Mouse (Mus musculus): ENCODE measurements around the gene Nhsl1. TPM values are rescaled to one million over a fixed set of nuclear protein-coding genes. Genes with fewer than 3 reads are reported as not detected.

Gene Nhsl1
- polyA plus RNA-seq, 1 experiment from 2014 or later, result 0.78 TPM

DNA sequence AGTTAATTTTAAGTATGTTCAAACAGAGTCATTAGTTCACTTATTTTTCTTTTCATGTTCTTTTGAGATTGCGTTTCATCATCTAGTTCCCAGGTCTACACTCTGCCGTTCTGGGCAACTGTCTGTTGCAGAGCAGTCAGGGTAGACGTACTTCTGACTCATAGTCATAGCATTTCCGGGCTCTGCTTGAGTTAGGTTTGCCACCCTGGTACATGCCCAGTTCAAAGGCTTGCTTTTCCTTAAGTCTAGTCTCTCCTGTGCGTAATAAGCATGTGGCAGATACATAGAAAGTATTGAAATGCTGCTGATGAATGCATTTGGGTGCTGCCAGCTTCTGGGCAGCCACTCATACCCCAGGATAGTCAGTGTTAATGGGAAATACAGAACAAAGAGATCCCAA lies 152.9 kb downstream of the Nhsl1 start:
- Histone ChIP-seq H3K36me3 (ENCODE audit: control insufficient read depth, insufficient read depth) (no peaks in the 10 kb centered on the region), H3K4me3 (ENCODE audit: low read depth, low read length) (no peak overlapping the region), H3K27ac (ENCODE audit: low read length) (no peak overlapping the region), H3K27me3 (ENCODE audit: control insufficient read depth, insufficient read depth, low read depth, low read length) (no peaks in the 10 kb centered on the region), H3K4me2 (ENCODE audit: low read depth, low read length) (no peak overlapping the region), H3K9ac (ENCODE audit: low read depth, low read length) (no peak overlapping the region), H3K4me1 (ENCODE audit: control insufficient read depth, low read depth, low read length) (no peaks in the 10 kb centered on the region), H3K9me3 (replicated peaks; ENCODE audit: control insufficient read depth, low read length) (no peaks in the 10 kb centered on the region)
- ATAC-seq (ENCODE audit: low read depth), result no peak
- 67% methylated on average over 5 of the region's 5 CpGs for WGBS (ENCODE audit: insufficient replicate concordance)

DNA sequence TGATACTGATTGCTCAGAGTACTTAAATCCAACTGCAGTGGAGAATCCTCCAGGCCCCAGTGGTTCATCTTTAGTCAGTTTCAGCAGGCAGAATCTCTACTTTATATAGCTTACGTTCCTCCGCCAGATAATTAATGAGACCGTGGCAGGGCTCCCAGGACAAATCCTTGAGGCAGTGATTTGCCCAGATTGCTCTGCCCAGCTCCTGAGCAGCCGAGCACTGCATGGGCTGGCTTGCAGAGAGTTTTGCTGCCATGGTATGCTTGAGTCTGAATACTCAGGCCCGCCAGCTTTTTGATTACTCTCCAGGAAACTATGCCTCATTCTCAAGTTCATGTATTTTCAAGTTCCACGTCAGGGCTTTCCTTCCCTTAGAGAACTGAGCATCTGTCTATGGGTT lies 156.3 kb downstream of the Nhsl1 start:
- no peak overlapping the region for H3K27ac ChIP-seq (ENCODE audit: low read length)

DNA sequence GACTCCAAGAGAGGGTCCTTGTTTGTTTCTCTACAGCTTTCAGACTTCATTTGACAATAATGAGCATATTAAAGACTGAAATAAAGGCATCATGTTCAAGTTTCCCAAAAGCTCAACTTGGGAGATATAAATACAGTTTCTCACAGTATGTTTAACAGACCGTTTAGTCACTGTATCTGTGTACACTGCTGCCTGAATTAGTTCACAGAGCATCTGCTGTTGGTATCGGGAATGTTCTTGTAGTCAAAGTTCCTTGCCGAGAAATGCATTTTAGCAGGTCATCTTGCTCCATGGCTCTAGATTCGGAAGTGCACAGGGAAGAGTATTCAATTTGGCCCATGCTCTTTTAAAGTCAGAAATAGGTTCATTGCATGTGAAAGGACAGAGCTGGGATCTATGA lies 159.5 kb downstream of the Nhsl1 start:
- Histone ChIP-seq H3K4me1 (ENCODE audit: control insufficient read depth, low read depth, low read length) (no peaks in the 10 kb centered on the region), H3K4me2 (ENCODE audit: low read depth, low read length) (no peak overlapping the region), H3K27me3 (ENCODE audit: control insufficient read depth, insufficient read depth, low read depth, low read length) (no peaks in the 10 kb centered on the region), H3K27ac (ENCODE audit: low read length) (no peak overlapping the region), H3K9me3 (replicated peaks; ENCODE audit: control insufficient read depth, low read length) (no peaks in the 10 kb centered on the region), H3K36me3 (ENCODE audit: control insufficient read depth, insufficient read depth) (no peaks in the 10 kb centered on the region), H3K9ac (ENCODE audit: low read depth, low read length) (no peak overlapping the region), H3K4me3 (ENCODE audit: low read depth, low read length) (no peak overlapping the region)
- 65% methylated on average over 4 of the region's 4 CpGs for WGBS (ENCODE audit: insufficient replicate concordance)
- ATAC-seq (ENCODE audit: low read depth), result no peak

More for the DNA sequence above, 156.3 kb downstream of the Nhsl1 start:
- H3K4me2 ChIP-seq (ENCODE audit: low read depth, low read length), result no peak overlapping the region
- no peaks in the 10 kb centered on the region for H3K27me3 ChIP-seq (ENCODE audit: control insufficient read depth, insufficient read depth, low read depth, low read length)
- WGBS (ENCODE audit: insufficient replicate concordance), result 70% methylated on average over 6 of the region's 6 CpGs
- H3K4me1 ChIP-seq (ENCODE audit: control insufficient read depth, low read depth, low read length), result no peaks in the 10 kb centered on the region
- H3K9me3 ChIP-seq (replicated peaks; ENCODE audit: control insufficient read depth, low read length), result no peaks in the 10 kb centered on the region
- no peak overlapping the region for H3K9ac ChIP-seq (ENCODE audit: low read depth, low read length)
- H3K36me3 ChIP-seq (ENCODE audit: control insufficient read depth, insufficient read depth), result no peaks in the 10 kb centered on the region
- H3K4me3 ChIP-seq (ENCODE audit: low read depth, low read length), result no peak overlapping the region
- no peak for ATAC-seq (ENCODE audit: low read depth)

DNA sequence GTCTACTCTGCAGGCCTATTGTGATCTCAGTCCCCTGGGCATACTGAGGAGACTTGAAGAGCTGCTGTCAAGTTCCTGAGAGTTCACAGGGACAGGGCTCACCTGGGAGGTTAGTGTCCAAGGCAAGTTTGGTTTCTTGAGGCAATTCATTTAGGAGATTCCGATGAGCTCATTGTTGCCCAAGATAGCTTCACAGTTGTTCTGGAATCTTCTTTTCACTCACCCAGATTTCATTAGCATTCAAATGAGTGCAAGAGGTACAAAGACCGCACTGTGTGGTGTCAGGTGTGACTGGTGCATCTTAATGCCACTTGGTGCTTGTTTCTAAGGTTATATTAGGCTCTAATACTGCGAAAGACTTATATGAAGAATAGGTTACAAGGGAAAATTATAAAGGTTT lies 160.5 kb downstream of the Nhsl1 start:
- Histone ChIP-seq H3K9me3 (replicated peaks; ENCODE audit: control insufficient read depth, low read length) (no peaks in the 10 kb centered on the region), H3K27ac (ENCODE audit: low read length) (no peak overlapping the region), H3K36me3 (ENCODE audit: control insufficient read depth, insufficient read depth) (no peaks in the 10 kb centered on the region), H3K9ac (ENCODE audit: low read depth, low read length) (no peak overlapping the region), H3K4me3 (ENCODE audit: low read depth, low read length) (no peak overlapping the region), H3K4me2 (ENCODE audit: low read depth, low read length) (no peak overlapping the region), H3K27me3 (ENCODE audit: control insufficient read depth, insufficient read depth, low read depth, low read length) (no peaks in the 10 kb centered on the region), H3K4me1 (ENCODE audit: control insufficient read depth, low read depth, low read length) (no peaks in the 10 kb centered on the region)
- ATAC-seq (ENCODE audit: low read depth), result no peak
- 70% methylated on average over 3 of the region's 3 CpGs for WGBS (ENCODE audit: insufficient replicate concordance)

DNA sequence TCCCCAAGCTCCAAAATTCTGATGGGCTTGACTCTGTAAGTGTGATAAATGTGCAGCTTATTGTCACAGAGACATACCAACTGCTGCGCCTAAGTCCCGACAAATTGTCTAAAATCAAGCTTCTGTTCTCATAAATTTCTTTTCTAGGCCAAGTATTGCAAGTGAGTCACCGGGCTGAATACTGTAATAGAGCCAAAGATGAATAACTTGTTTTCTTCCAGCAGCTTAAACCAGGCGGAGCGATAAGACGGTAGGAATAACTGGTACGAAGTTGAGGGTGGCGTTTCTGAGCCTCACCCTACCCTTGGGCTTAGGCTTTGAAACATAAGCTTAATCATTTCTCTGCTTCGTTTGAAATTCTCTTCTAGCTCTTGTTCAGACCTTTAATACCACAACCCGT lies 162.1 kb downstream of the Nhsl1 start:
- no peaks in the 10 kb centered on the region for H3K27me3 ChIP-seq (ENCODE audit: control insufficient read depth, insufficient read depth, low read depth, low read length)
- H3K4me2 ChIP-seq (ENCODE audit: low read depth, low read length), result no peak overlapping the region
- no peak overlapping the region for H3K9ac ChIP-seq (ENCODE audit: low read depth, low read length)
- no peak overlapping the region for H3K27ac ChIP-seq (ENCODE audit: low read length)
- no peaks in the 10 kb centered on the region for H3K36me3 ChIP-seq (ENCODE audit: control insufficient read depth, insufficient read depth)
- no peak for ATAC-seq (ENCODE audit: low read depth)
- 76% methylated on average over 10 of the region's 10 CpGs for WGBS (ENCODE audit: insufficient replicate concordance)
- no peaks in the 10 kb centered on the region for H3K9me3 ChIP-seq (replicated peaks; ENCODE audit: control insufficient read depth, low read length)
- no peaks in the 10 kb centered on the region for H3K4me1 ChIP-seq (ENCODE audit: control insufficient read depth, low read depth, low read length)
- no peak overlapping the region for H3K4me3 ChIP-seq (ENCODE audit: low read depth, low read length)

DNA sequence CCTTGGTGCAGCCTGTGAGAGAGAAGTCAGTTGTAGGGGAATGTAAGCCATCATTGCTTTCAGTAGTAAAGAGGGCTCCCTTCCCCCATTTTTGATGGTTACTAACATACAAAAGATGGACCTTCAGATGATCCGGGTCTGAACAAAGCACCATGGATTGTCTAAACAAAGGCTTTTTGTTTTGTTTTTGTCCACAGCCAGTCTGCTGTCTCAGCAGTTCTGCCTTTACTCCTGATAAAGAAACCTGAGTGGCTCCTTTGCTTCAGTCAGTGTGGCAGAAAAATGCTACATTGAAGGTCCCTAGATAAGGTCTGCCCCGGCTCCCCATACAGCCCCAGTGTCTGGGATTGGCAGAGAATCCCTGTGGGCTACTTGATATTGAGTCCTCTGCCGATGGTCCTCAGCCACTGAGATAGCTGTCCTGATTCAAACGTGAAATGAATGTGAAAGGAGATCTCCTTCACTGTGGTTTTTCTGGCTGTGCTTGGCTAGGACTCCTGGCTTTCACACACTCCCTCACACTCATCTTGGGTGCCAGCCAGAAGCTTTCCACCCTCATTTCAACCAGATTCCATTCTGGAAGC lies 163.9 kb downstream of the Nhsl1 start:
- Histone ChIP-seq H3K36me3 (ENCODE audit: control insufficient read depth, insufficient read depth) (no peaks in the 10 kb centered on the region), H3K9me3 (replicated peaks; ENCODE audit: control insufficient read depth, low read length) (no peaks in the 10 kb centered on the region), H3K27ac (ENCODE audit: low read length) (no peak overlapping the region), H3K4me2 (ENCODE audit: low read depth, low read length) (no peak overlapping the region), H3K9ac (ENCODE audit: low read depth, low read length) (no peak overlapping the region), H3K27me3 (ENCODE audit: control insufficient read depth, insufficient read depth, low read depth, low read length) (no peaks in the 10 kb centered on the region), H3K4me3 (ENCODE audit: low read depth, low read length) (no peak overlapping the region), H3K4me1 (ENCODE audit: control insufficient read depth, low read depth, low read length) (no peaks in the 10 kb centered on the region)
- WGBS (ENCODE audit: insufficient replicate concordance), result 40% methylated on average over 4 of the region's 4 CpGs
- ATAC-seq (ENCODE audit: low read depth), result no peak

DNA sequence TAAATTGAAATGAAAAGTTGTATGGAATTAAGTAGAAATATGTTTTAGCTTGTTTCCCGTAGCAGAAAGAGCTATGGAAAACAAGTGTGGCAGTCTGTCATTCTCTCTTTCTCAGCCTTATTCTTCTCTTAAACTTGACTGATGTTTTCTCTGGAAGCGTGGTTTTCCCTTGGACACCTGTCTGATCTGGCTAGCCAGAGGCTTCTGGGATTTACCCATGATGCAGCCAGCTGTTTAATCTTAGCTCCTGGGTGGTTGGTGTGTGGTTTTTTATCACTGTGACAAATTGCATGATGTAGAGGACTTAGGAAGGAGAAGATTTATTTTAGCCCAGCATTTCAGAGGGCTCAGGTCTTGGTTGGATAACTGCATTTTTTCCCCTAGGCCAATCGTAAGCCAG lies 164.9 kb downstream of the Nhsl1 start:
- H3K4me3 ChIP-seq (ENCODE audit: low read depth, low read length), result no peak overlapping the region
- no peaks in the 10 kb centered on the region for H3K9me3 ChIP-seq (replicated peaks; ENCODE audit: control insufficient read depth, low read length)
- H3K27me3 ChIP-seq (ENCODE audit: control insufficient read depth, insufficient read depth, low read depth, low read length), result no peaks in the 10 kb centered on the region
- no peaks in the 10 kb centered on the region for H3K4me1 ChIP-seq (ENCODE audit: control insufficient read depth, low read depth, low read length)
- 57% methylated on average over 3 of the region's 3 CpGs for WGBS (ENCODE audit: insufficient replicate concordance)
- no peaks in the 10 kb centered on the region for H3K36me3 ChIP-seq (ENCODE audit: control insufficient read depth, insufficient read depth)
- no peak for ATAC-seq (ENCODE audit: low read depth)
- no peak overlapping the region for H3K27ac ChIP-seq (ENCODE audit: low read length)
- no peak overlapping the region for H3K9ac ChIP-seq (ENCODE audit: low read depth, low read length)
- no peak overlapping the region for H3K4me2 ChIP-seq (ENCODE audit: low read depth, low read length)

DNA sequence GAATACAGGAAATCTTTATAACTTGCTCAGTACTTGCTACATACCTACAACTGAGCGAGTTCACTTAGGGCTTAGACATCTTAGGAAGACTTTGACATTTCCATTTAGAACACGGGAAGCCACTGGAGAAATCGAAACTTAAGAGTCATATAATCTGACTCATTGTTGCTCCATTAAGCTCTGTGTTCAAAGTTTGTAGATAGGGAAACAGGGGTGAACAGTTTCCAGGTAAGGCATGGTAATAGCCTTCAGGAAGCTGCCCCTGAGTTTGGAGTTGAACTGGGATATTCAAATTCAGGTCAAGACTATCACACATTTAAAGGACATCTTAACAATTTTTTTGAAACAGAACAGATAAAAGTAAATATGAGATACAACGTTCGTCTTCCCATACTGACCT lies 165.9 kb downstream of the Nhsl1 start:
- H3K9ac ChIP-seq (ENCODE audit: low read depth, low read length), result no peak overlapping the region
- 64% methylated on average over 5 of the region's 5 CpGs for WGBS (ENCODE audit: insufficient replicate concordance)
- H3K9me3 ChIP-seq (replicated peaks; ENCODE audit: control insufficient read depth, low read length), result no peaks in the 10 kb centered on the region
- H3K4me2 ChIP-seq (ENCODE audit: low read depth, low read length), result no peak overlapping the region
- no peaks in the 10 kb centered on the region for H3K4me1 ChIP-seq (ENCODE audit: control insufficient read depth, low read depth, low read length)
- H3K36me3 ChIP-seq (ENCODE audit: control insufficient read depth, insufficient read depth), result no peaks in the 10 kb centered on the region
- no peaks in the 10 kb centered on the region for H3K27me3 ChIP-seq (ENCODE audit: control insufficient read depth, insufficient read depth, low read depth, low read length)
- H3K27ac ChIP-seq (ENCODE audit: low read length), result no peak overlapping the region
- no peak for ATAC-seq (ENCODE audit: low read depth)
- no peak overlapping the region for H3K4me3 ChIP-seq (ENCODE audit: low read depth, low read length)

DNA sequence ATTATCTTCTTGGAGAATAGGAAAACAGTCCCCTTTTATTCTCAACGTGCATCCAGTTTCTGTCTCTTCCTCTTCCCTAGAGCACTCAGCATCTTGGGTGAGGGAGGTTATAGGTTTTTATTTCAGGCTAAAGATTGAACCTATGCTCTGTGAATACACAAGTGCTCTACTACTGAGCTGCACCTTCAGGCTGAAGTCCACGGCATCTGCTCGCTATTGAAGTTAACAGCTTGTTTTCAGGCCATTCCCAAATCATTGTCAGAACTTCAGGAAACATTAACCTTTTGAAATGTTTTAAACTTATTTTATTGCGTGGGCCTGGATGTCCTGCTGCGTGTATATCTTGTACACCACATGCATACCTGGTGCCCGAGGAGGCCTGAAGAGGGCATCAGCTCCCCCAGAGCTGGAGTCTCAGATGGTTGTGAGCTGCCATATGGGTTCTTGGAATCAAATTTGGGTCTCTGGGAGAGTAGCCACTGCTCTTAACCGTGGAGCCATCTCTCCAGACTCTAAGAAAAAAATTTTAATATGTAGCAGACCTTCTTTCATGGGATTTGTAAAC lies 169.5 kb downstream of the Nhsl1 start:
- H3K27ac ChIP-seq (ENCODE audit: low read length), result no peak overlapping the region
- no peaks in the 10 kb centered on the region for H3K9me3 ChIP-seq (replicated peaks; ENCODE audit: control insufficient read depth, low read length)
- no peaks in the 10 kb centered on the region for H3K27me3 ChIP-seq (ENCODE audit: control insufficient read depth, insufficient read depth, low read depth, low read length)
- no peak for ATAC-seq (ENCODE audit: low read depth)
- 64% methylated on average over 7 of the region's 7 CpGs for WGBS (ENCODE audit: insufficient replicate concordance)
- no peak overlapping the region for H3K9ac ChIP-seq (ENCODE audit: low read depth, low read length)
- H3K4me2 ChIP-seq (ENCODE audit: low read depth, low read length), result no peak overlapping the region
- H3K4me3 ChIP-seq (ENCODE audit: low read depth, low read length), result no peak overlapping the region
- no peaks in the 10 kb centered on the region for H3K36me3 ChIP-seq (ENCODE audit: control insufficient read depth, insufficient read depth)
- H3K4me1 ChIP-seq (ENCODE audit: control insufficient read depth, low read depth, low read length), result no peaks in the 10 kb centered on the region

Data from liver, embryonic 16.5 days (tissue).